Mouse (Mus musculus): ENCODE measurements at regions not wholly inside any gene's neighbourhood (a gene's known extent, or its start where the extent isn't known, plus 50 kb on each side); places are given as distances from the start of the nearest gene placed in this dataset.

- DNase-seq: peak; percentile 30
Measured at GRCm38 (mm10) chr12:38928786-38929351, 149.7 kb downstream of the Etv1 start.

- no peak for DNase-seq
Measured at GRCm38 (mm10) chr12:38929644-38930043, 150.5 kb downstream of the Etv1 start.

GRCm38 (mm10) chr12:38931769-38932168 is 152.6 kb downstream of the Etv1 start:
- DNase-seq: no peak

GRCm38 (mm10) chr12:38959605-38960004 is 180.4 kb downstream of the Etv1 start:
- DNase-seq: no peak

- DNase-seq: no peak
Measured at GRCm38 (mm10) chr12:38962302-38962701, 183.1 kb downstream of the Etv1 start.

- no peak for DNase-seq
Measured at GRCm38 (mm10) chr12:38970347-38970746, 191.2 kb downstream of the Etv1 start.

- DNase-seq: no peak
Measured at GRCm38 (mm10) chr12:38972205-38972604, 193.0 kb downstream of the Etv1 start.

GRCm38 (mm10) chr12:38975508-38975907 is 196.3 kb downstream of the Etv1 start:
- no peak for DNase-seq

GRCm38 (mm10) chr12:38982423-38982822 is 203.2 kb downstream of the Etv1 start:
- DNase-seq: no peak

- DNase-seq: no peak
Measured at GRCm38 (mm10) chr12:38985909-38986308, 206.7 kb downstream of the Etv1 start.

GRCm38 (mm10) chr12:38986346-38986745 is 207.2 kb downstream of the Etv1 start:
- no peak for DNase-seq

- DNase-seq: no peak
Measured at GRCm38 (mm10) chr12:38987277-38987676, 208.1 kb downstream of the Etv1 start.

GRCm38 (mm10) chr12:38987819-38988218 is 208.6 kb downstream of the Etv1 start:
- DNase-seq: no peak

- DNase-seq: no peak
Measured at GRCm38 (mm10) chr12:39027179-39027578, 248.0 kb downstream of the Etv1 start.

GRCm38 (mm10) chr12:39027948-39028347 is 248.8 kb downstream of the Etv1 start:
- DNase-seq: no peak

- DNase-seq: no peak
Measured at GRCm38 (mm10) chr12:39033982-39034381, 254.8 kb downstream of the Etv1 start.

- no peak for DNase-seq
Measured at GRCm38 (mm10) chr12:39036466-39037037, 257.4 kb downstream of the Etv1 start.

- no peak for DNase-seq
Measured at GRCm38 (mm10) chr12:39038077-39038476, 258.9 kb downstream of the Etv1 start.

- no peak for DNase-seq
Measured at GRCm38 (mm10) chr12:39038656-39039055, 259.5 kb downstream of the Etv1 start.

- no peak for DNase-seq
Measured at GRCm38 (mm10) chr12:39047126-39047525, 267.9 kb downstream of the Etv1 start.

GRCm38 (mm10) chr12:39048441-39048840 is 269.3 kb downstream of the Etv1 start:
- DNase-seq: no peak

GRCm38 (mm10) chr12:39048958-39049357 is 269.8 kb downstream of the Etv1 start:
- DNase-seq: no peak

- no peak for DNase-seq
Measured at GRCm38 (mm10) chr12:39070331-39071045, 291.3 kb downstream of the Etv1 start.

GRCm38 (mm10) chr12:39073289-39074022 is 294.3 kb downstream of the Etv1 start:
- no peak for DNase-seq

Data from thymus, postnatal 14 days (tissue).